Mouse (Mus musculus) left cerebral cortex, adult 2 months (tissue): ENCODE measurements around the gene Prkab1. TPM values are rescaled to one million over a fixed set of nuclear protein-coding genes. Genes with fewer than 3 reads are reported as not detected.

ENCODE experiments used
- DNase-seq, 2 experiments: peaks; one replicate each; pipeline ENCODE4 v3.0.0; 2021 to 2022; ENCODE audit warnings: low spot score in 2 of 2, mixed read lengths in 1 of 2; ENCODE audit errors: extremely low spot score in 1 of 2
- H3K27ac ChIP-seq: fragments of 200-600 bp; 2 replicates; pipeline ENCODE4 v1.8.1; 2022
- H3K4me3 ChIP-seq: fragments of 200-600 bp; 2 replicates; pipeline ENCODE4 v1.8.1; 2022
- CTCF ChIP-seq: fragments of 200-600 bp; IDR thresholded peaks from 2 replicates; pipeline ENCODE4 v1.8.1; 2022; ENCODE audit warnings: antibody characterized with exemption, mild to moderate bottlenecking, moderate library complexity
- intact Hi-C: fragments of 180-260 bp; cut with DNase I; formaldehyde crosslinking; loops from one replicate; pipeline ENCODE4 v1.15.1; 2025
- long read RNA-seq, 2 experiments: library from polyadenylated mRNA; stranded (forward); transcript quantifications; one replicate each; pipeline ENCODE4 v2.0.0; 2021; ENCODE audit warnings: borderline mapping rate in 2 of 2
- total RNA-seq, 2 experiments: library from RNA; stranded (reverse); gene quantifications; 2 replicates each; pipeline ENCODE4 v1.2.3; 2021

The Prkab1 gene
- total RNA-seq, result 10 to 100 TPM; 24.1 to 29.5 TPM
- long read RNA-seq, experiment 1, transcript Prkab1-202 (8 exons, 2,026 nt), result major isoform, 18 of 30 reads
- long read RNA-seq, experiment 1, transcript Prkab1-201 (7 exons, 2,089 nt), result minor isoform, 6 of 30 reads
- long read RNA-seq, experiment 1, partial matches to known transcripts, result 0 of 30 reads
- long read RNA-seq, experiment 1, other reads (novel, unspliced or antisense), result 5 of 30 reads
- long read RNA-seq, experiment 2, transcript Prkab1-202 (8 exons, 2,026 nt), result major isoform, 7 of 16 reads
- long read RNA-seq, experiment 2, partial matches to known transcripts, result 1 of 16 reads
- long read RNA-seq, experiment 2, other reads (novel, unspliced or antisense), result 3 of 16 reads

DNA sequence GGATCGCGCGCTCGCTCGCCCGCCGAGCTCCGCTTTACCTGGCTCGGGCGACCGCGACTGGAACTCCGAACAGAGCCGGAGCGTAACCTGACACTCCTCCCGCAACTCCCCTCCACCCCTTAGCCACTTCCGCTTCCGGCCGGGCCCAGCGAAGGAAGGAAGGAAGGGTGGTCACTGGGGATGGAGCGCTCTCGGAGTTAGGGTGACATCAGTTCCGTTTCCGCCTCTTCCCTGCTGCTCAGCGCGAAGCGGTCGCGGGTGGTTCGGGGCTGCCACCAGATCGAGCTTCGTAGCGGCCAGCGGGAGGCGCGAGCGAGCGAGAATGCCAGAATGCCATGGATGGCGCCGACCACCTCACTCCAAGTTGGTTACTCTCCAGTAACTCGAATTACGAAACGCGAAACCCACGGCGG, at the start of gene Prkab1:
Gene Prkab1, minus strand, starts transcription at position 182 of the 413 bp plus-strand sequence.
- TF ChIP-seq CTCF, result peak; percentile 61
- Histone ChIP-seq H3K27ac (peak within 1 kb of the TSS; percentile 55), H3K4me3 (peak within 1 kb of the TSS; percentile 78)
- intact Hi-C loops, result no loop called here
- peak; percentile 89 to 90 for DNase-seq

DNA sequence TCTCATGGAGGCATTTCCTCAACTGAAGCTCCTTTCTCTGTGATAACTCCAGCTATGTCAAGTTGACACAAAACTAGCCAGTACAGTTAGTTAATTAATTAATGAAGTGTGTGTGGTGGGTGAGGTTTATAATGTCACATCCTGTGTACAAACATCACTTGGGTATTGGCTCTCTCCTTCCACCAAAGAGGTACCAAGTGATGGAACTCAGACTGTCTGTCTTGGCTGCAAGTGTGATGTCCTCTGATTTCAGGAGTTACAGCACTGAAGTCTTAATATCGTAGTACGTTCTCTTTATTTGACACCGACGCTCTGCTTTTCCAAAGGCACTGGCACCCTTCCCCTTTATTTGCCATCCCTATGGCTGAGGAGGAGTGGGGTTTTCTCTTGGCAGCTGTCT, 45.3 kb upstream of the Prkab1 start:
- intact Hi-C loops, result no loop called here
- TF ChIP-seq CTCF, result no peak
- Histone ChIP-seq H3K4me3 (no peak overlapping the region), H3K27ac (no peak overlapping the region)
- no peak for DNase-seq

DNA sequence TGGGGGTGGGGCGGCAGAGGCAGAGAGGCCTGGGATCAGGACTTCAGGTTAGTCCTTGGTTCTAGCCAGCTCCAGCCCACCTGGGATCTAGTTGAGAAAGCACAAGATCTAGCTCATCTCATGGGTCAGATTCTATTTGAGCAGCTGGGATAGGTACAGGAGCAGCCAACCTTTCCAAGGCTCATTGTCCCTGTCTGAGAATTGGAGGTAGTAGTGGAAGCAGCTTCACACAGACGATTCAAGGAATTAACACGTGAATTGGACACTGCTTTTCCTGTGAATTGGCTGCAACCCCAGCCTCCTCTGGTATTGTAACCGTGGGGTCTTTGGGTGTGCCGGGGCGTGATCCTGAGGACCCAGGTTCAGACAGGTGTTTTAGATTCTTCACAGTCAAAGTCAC, 28.5 kb upstream of the Prkab1 start:
- no peak for DNase-seq
- intact Hi-C loops, result no loop called here
- no peak overlapping the region for H3K27ac ChIP-seq
- no peak overlapping the region for H3K4me3 ChIP-seq
- TF ChIP-seq CTCF, result no peak

DNA sequence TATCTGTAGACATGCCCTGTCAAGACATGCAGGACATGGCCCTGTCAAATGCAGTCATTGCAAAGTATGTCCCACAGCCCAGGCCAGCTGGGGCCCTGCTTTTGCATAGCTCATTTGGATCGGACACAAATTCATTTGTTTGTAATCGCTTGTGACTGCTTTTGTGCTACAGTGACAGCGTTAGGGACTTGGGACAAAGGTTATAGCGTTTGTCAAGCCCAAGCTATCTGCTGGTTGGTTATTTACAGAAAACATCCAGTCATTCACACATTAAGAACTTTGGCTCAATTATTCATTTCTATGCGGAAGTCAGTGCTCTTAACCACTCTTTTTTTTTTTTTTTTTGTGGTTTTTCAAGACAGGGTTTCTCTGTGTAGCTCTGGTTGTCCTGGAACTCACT, 27.9 kb upstream of the Prkab1 start:
- TF ChIP-seq CTCF, result no peak
- intact Hi-C loops, result no loop called here
- DNase-seq, result no peak
- H3K4me3 ChIP-seq, result no peak overlapping the region
- no peak overlapping the region for H3K27ac ChIP-seq

DNA sequence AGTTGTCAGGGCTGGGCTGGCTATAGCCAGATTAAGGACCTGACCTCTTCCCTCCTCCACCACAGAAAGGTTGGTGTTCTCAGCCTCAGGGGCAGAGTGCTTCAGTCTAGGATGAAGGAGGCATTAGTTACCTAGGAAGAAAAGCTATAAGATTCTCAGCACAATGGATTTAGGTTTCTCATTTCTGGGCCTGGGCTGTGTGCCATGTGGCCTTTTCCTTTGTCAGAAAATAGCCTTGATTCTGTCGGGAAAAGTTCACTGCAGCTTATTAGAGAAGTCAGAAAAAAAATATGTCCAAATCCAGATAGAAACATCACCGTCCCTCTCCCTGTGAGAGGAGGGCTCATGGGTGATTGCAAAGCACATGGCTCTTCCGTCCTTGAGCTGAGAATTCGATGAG, 25.5 kb upstream of the Prkab1 start:
- no peak for TF ChIP-seq CTCF
- H3K27ac ChIP-seq, result no peak overlapping the region
- DNase-seq, result no peak
- intact Hi-C loops, result no loop called here
- H3K4me3 ChIP-seq, result no peak overlapping the region

DNA sequence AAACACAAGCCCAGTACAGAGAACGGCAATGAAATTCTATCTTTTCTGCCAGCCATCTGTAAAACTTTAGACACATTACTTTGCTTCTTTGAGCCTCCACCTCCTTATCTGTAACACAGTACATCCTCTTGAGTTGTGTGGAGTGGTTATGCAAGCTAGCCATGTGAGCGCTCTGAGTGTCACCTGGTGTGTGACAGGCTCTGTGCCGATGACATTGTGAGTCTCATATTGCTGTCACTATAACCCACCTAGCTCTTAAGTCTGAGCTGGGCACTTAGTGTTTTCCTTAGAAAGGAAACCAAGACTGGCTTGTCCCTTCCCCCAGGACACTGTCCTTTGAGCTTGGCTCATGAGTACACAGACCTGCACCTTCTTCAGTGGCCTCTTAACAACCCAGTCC, 24.0 kb upstream of the Prkab1 start:
- H3K27ac ChIP-seq, result no peak overlapping the region
- DNase-seq, result no peak
- intact Hi-C loops, result no loop called here
- no peak for TF ChIP-seq CTCF
- H3K4me3 ChIP-seq, result no peak overlapping the region

DNA sequence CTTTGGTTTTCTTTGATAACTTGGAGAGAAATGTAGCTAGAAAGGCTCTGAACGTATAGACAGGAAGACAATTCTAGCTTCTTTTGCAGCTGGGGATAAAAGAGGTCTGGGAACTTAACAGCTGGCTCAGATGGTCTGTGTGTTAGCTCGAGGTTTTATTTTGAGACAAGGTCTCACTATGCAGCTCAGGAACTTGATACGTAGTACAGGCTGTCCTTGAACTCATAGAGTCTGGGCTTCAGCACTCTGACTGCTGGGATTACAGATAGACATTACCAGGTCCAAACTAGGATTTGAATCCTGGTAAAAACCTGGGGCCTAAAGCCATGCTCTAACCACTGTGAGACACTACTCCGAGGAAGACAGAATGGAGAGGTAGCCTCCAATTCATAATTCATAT, 21.9 kb upstream of the Prkab1 start:
- intact Hi-C loops, result no loop called here
- no peak for DNase-seq
- no peak for TF ChIP-seq CTCF
- Histone ChIP-seq H3K27ac (no peak overlapping the region), H3K4me3 (no peak overlapping the region)

DNA sequence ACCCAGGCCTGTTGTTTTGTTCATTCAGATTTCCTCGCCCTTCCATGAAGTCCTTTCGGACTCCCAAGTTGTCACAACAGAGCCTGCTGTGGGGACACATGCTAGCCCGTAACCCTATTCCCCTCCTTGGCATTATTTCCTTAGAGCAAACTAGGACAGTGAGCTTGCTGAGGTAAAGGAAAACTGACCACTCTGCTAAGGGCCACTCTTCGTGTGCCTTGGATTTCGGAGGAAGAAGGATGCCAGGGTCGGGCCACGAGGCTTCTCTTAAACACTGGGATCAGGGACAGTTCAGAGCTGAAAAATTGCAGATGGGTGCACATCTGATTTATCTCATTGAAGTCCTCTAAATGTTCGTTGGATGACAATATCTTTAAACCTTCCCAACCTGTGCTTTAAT, 21.3 kb upstream of the Prkab1 start:
- Histone ChIP-seq H3K27ac (no peak overlapping the region), H3K4me3 (no peak overlapping the region)
- no peak for DNase-seq
- intact Hi-C loops, result no loop called here
- no peak for TF ChIP-seq CTCF

DNA sequence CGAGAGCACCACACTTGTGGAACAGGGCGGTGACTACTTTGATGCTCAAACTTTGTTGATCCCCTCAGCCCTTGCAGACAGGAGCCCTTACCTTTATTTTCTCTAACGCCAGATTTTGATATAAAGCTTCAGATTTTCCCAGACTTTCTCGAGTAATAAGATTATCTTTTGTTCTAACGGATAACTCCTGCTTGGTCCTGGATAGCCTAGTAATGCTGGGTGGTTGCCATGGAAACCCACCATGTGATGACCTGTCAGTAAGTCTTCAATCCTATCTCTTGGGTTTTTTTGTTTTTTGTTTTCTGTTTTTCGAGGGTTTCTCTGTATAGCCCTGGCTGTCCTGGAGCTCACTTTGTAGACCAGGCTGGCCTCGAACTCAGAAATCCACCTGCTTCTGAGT, 17.9 kb upstream of the Prkab1 start:
- TF ChIP-seq CTCF, result no peak
- no peak overlapping the region for H3K4me3 ChIP-seq
- no peak for DNase-seq
- intact Hi-C loops, result no loop called here
- no peak overlapping the region for H3K27ac ChIP-seq

DNA sequence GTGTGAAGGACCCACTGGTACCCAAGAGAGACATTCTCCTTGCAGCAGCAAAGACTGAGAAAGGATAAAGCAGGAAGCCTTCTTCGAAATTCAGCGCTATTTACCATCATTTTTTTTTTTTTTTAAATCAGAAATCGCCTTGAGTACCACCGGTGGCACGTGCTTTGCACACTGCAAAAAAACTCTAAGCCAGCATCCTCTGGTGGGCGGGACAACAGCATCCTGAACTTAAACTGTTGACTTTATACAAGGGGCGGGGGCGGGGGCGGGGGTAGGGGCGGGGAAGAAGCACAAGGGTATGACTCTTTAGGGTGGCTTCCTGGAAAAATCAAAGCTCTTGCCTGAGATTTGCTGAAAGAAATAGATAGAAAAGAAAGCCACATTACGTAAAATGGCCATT, 15.4 kb upstream of the Prkab1 start:
- no peak overlapping the region for H3K4me3 ChIP-seq
- DNase-seq, result no peak
- TF ChIP-seq CTCF, result no peak
- no peak overlapping the region for H3K27ac ChIP-seq
- intact Hi-C loops, result loop anchor here (10.0 kb wide), 1 partner anchor 1025 kb away; no protein-coding TSS in a partner anchor

DNA sequence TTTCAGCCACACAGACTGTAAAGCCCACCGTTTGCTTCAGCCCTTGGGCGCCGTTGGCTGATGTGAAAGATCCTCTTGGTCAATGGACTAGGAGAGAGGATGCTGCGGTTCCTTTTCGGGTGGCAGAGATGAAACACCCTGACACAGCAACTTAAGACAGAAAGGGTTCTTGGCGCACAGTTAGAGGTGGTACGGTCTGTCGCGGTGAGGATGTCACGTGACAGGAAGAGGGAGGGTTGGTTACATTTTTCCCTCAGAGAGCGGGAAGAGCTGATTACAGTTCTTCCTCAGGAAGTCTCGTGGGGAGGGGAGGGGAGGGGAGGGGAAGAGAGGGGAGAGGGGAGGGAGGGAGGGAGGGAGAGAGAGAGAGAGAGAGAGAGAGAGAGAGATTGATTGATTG, 13.4 kb upstream of the Prkab1 start:
- no peak overlapping the region for H3K4me3 ChIP-seq
- intact Hi-C loops, result loop anchor here (10.0 kb wide), 1 partner anchor 1027 kb away; no protein-coding TSS in a partner anchor
- no peak for TF ChIP-seq CTCF

DNA sequence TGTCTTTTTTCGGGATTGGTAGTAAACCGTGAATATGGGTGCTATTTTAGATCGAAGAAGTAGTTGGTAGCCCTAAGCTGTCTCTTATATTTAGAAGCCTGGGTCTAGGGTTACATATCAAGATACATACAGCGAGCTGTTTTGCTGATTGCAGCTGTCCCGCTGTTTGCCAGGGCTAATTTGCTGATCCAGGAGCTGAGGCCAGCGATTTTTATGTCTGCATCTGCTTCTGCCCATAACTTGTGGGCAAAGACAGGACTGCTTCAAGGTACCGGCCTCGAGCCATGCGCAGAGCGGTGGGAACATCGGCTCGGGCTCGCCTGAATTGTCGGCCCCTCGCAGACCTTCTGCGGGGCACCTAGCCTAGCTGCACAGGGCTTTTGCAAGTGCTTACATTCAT, 12.2 kb upstream of the Prkab1 start:
- no peak for TF ChIP-seq CTCF
- no peak overlapping the region for H3K4me3 ChIP-seq
- intact Hi-C loops, result loop anchor here (10.0 kb wide), 1 partner anchor 1028 kb away; no protein-coding TSS in a partner anchor
- H3K27ac ChIP-seq, result no peak overlapping the region
- DNase-seq, result no peak

More for the DNA sequence above, 13.4 kb upstream of the Prkab1 start:
- no peak overlapping the region for H3K27ac ChIP-seq
- no peak for DNase-seq

DNA sequence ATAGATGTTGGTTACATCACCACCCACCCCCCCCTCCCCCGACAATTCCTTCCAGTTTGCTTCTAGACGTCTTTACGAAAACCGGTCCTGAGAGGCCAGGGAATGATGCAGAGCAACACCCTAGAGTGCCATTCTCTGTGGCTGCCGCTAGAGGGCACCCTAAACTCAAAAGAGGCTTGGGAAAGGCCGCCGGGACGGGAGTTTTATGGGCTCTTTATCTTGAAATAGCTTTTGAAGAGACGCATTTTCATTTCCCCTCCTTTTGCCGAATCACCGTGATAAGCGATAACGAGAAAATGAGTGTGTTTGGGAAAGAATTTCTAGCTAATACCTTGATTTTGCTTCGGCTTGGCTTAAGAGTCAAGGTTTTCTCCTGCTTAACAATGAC, 6.9 kb upstream of the Prkab1 start:
- peak; percentile 83 for TF ChIP-seq CTCF
- peak; percentile 62 to 78 for DNase-seq
- intact Hi-C loops, result loop anchor here (5.0 to 10.0 kb wide), 3 partner anchors 81 to 1066 kb away; no protein-coding TSS in a partner anchor
- Histone ChIP-seq H3K4me3 (no peak overlapping the region), H3K27ac (no peak overlapping the region)
